Mouse (Mus musculus) hindbrain, embryonic 16.5 days (tissue): ENCODE data around the gene Ntn3. TPM values are rescaled to one million over a fixed set of nuclear protein-coding genes. Genes with fewer than 3 reads are reported as not detected.

Source experiments
- ATAC-seq: fragments of 200-750 bp; cut with Nextera tagmentation; 2 replicates; pipeline ENCODE4 v1.8.0; 2017; ENCODE audit warnings: moderate TSS enrichment, moderate library complexity
- H3K27ac ChIP-seq: fragments of 300-500 bp; sonication (generic); 2 replicates; pipeline ENCODE4 v1.5.1; 2014; ENCODE audit warnings: low read depth, mild to moderate bottlenecking, control low read depth, low read length, moderate library complexity
- H3K27me3 ChIP-seq: fragments of 300-500 bp; sonication (generic); replicated peaks from 2 replicates; pipeline ENCODE4 v1.6.1; 2014; ENCODE audit warnings: low read length; ENCODE audit not compliant: control insufficient read depth, insufficient read depth
- H3K36me3 ChIP-seq: fragments of 300-500 bp; sonication (generic); 2 replicates; pipeline ENCODE4 v1.6.1; 2014; ENCODE audit warnings: mild to moderate bottlenecking, low read length, moderate library complexity, mixed read lengths; ENCODE audit not compliant: control insufficient read depth, insufficient read depth
- H3K4me1 ChIP-seq: fragments of 300-500 bp; sonication (generic); 2 replicates; pipeline ENCODE4 v1.6.1; 2014; ENCODE audit warnings: low read depth, low read length; ENCODE audit not compliant: control insufficient read depth, insufficient read depth
- H3K4me2 ChIP-seq: fragments of 300-500 bp; sonication (generic); 2 replicates; pipeline ENCODE4 v1.6.1; 2014; ENCODE audit warnings: mild to moderate bottlenecking, low read length, control low read depth, moderate library complexity
- H3K4me3 ChIP-seq: fragments of 300-500 bp; sonication (generic); 2 replicates; pipeline ENCODE4 v1.5.1; 2014; ENCODE audit warnings: mild to moderate bottlenecking, low read length, control low read depth, moderate library complexity
- H3K9ac ChIP-seq: fragments of 300-500 bp; sonication (generic); 2 replicates; pipeline ENCODE4 v1.6.1; 2014; ENCODE audit warnings: low read depth, mild to moderate bottlenecking, control low read depth, low read length, moderate library complexity
- H3K9me3 ChIP-seq: fragments of 300-500 bp; sonication (generic); 2 replicates; pipeline ENCODE4 v1.6.1; 2014; ENCODE audit warnings: mild to moderate bottlenecking, low read length, moderate library complexity; ENCODE audit not compliant: control insufficient read depth
- WGBS: fragments of 180-500 bp; shearing (Covaris S2); extraction: QIAGEN DNeasy Blood & Tissue Kit; methylation state at CpG from one replicate; pipeline ENCODE4 v1.1.7; 2014; 5-methylcytosine and 5-hydroxymethylcytosine counted together
- polyA plus RNA-seq: library from polyadenylated mRNA; unstranded; fragments of >200 nt; fragmentation: Nextera tagmentation; extraction: Ambion mirVana; gene quantifications from 2 replicates; pipeline ENCODE4 v1.2.1, GENCODE M21; 2015

Gene Ntn3
- polyA plus RNA-seq, 1 experiment from 2014 or later, result 4.6 TPM

DNA sequence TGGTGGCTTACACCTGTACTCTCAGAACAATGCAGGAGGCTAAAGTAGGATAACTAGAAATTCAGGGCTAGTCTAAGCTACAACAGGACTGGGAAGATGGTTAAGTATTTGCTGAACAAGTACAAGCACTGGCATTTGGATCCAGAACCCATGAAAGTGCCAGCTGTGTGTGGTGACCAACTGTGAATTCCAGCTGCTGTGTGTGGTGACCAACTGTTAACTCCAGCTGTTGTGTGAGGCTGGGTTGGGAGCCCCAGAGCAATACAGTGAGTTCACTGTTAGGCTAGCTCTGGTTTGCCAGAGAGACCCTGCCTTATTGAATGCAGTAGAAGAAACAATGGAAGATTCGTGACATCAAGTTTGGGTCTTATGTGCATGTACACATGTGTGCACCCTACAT is 27.1 kb upstream of the Ntn3 start:
- WGBS, result 97% methylated on average over 1 of the region's 1 CpGs
- H3K36me3 ChIP-seq, result peaks cover 30% of the 10 kb centered on the region
- no peak overlapping the region for H3K9ac ChIP-seq
- no peaks in the 10 kb centered on the region for H3K4me1 ChIP-seq
- no peaks in the 10 kb centered on the region for H3K27me3 ChIP-seq
- H3K4me2 ChIP-seq, result no peak overlapping the region
- H3K9me3 ChIP-seq, result no peaks in the 10 kb centered on the region
- no peak overlapping the region for H3K4me3 ChIP-seq
- H3K27ac ChIP-seq, result no peak overlapping the region
- no peak for ATAC-seq

- peaks cover 22% of the 10 kb centered on the region for H3K36me3 ChIP-seq
Observed at GRCm38 (mm10) chr17:24227941-24228340, 18.6 kb upstream of the Ntn3 start.

DNA sequence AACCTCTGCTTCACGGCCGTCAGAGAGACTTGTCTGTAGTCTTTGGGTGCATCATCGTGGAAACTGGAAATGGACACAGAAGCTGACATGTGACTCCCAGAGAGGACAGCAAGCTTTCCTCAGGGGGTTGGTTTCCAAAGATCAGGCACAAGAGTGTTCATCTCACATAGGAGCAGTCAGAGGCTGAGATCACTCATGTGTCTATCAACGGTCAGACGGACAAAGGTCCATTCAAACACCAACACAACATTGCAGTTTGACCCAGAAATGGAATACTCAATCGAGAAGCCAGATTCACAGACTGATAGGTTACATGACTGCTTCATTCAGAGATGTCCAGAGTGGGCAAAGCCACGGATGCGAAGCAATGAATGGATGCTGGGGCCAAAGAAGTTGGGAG is 17.4 kb upstream of the Ntn3 start:
- Histone ChIP-seq H3K9me3 (no peaks in the 10 kb centered on the region), H3K9ac (no peak overlapping the region), H3K27me3 (no peaks in the 10 kb centered on the region), H3K4me2 (no peak overlapping the region), H3K27ac (no peak overlapping the region), H3K4me1 (no peaks in the 10 kb centered on the region), H3K36me3 (peaks cover 20% of the 10 kb centered on the region; the same call in 1 of the 2 replicates), H3K4me3 (no peak overlapping the region)
- no peak for ATAC-seq
- 91% methylated on average over 8 of the region's 8 CpGs for WGBS

More at GRCm38 (mm10) chr17:24227941-24228340, 18.6 kb upstream of the Ntn3 start:
- no peak for ATAC-seq
- Histone ChIP-seq H3K4me1 (no peaks in the 10 kb centered on the region), H3K27me3 (no peaks in the 10 kb centered on the region), H3K4me2 (no peak overlapping the region), H3K27ac (no peak overlapping the region), H3K4me3 (no peak overlapping the region), H3K9ac (no peak overlapping the region), H3K9me3 (no peaks in the 10 kb centered on the region)
- WGBS, result 92% methylated on average over 7 of the region's 7 CpGs

- H3K27ac ChIP-seq, result no peak overlapping the region
- H3K4me1 ChIP-seq, result peaks cover 4% of the 10 kb centered on the region
- H3K27me3 ChIP-seq, result no peaks in the 10 kb centered on the region
- H3K9me3 ChIP-seq, result no peaks in the 10 kb centered on the region
- no peak overlapping the region for H3K9ac ChIP-seq
- peaks cover 17% of the 10 kb centered on the region; the same call in 1 of the 2 replicates for H3K36me3 ChIP-seq
- 89% methylated on average over 5 of the region's 5 CpGs for WGBS
- no peak for ATAC-seq
- no peak overlapping the region for H3K4me2 ChIP-seq
- H3K4me3 ChIP-seq, result no peak overlapping the region
Observed at GRCm38 (mm10) chr17:24225851-24226250, 16.5 kb upstream of the Ntn3 start.

GRCm38 (mm10) chr17:24224741-24225140 is 15.4 kb upstream of the Ntn3 start:
- H3K4me2 ChIP-seq, result no peak overlapping the region
- H3K9ac ChIP-seq, result no peak overlapping the region
- no peak for ATAC-seq
- no peak overlapping the region for H3K4me3 ChIP-seq
- H3K4me1 ChIP-seq, result peaks cover 8% of the 10 kb centered on the region
- H3K9me3 ChIP-seq, result no peaks in the 10 kb centered on the region
- H3K36me3 ChIP-seq, result peaks cover 17% of the 10 kb centered on the region; the same call in 1 of the 2 replicates
- WGBS, result 85% methylated on average over 10 of the region's 10 CpGs
- H3K27ac ChIP-seq, result no peak overlapping the region
- H3K27me3 ChIP-seq, result no peaks in the 10 kb centered on the region

DNA sequence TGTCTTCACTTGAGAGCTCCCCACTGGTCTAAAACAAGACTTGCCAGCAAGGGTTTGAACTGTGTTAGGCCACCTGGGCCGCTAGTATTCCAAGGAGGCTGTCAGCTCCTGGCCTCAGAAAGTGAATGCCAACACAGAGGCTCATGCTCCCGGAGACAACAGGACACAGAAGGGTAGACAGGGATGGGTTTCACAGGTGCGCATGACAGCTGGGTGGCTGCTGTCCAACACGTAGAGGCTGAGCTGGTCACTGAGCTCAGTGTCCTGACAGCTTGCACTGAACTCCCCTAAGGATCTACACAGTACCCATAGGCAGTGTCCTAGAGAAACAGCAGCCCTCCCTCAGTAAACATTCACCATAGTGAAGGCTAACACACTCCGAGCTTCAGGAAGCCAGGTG is 14.2 kb upstream of the Ntn3 start:
- ATAC-seq, result no peak
- 90% methylated on average over 5 of the region's 5 CpGs for WGBS
- H3K36me3 ChIP-seq, result peaks cover 17% of the 10 kb centered on the region; the same call in 1 of the 2 replicates
- peaks cover 12% of the 10 kb centered on the region for H3K4me1 ChIP-seq
- no peak overlapping the region for H3K4me3 ChIP-seq
- no peaks in the 10 kb centered on the region for H3K9me3 ChIP-seq
- no peak overlapping the region for H3K27ac ChIP-seq
- no peak overlapping the region for H3K9ac ChIP-seq
- H3K27me3 ChIP-seq, result no peaks in the 10 kb centered on the region
- no peak overlapping the region for H3K4me2 ChIP-seq

DNA sequence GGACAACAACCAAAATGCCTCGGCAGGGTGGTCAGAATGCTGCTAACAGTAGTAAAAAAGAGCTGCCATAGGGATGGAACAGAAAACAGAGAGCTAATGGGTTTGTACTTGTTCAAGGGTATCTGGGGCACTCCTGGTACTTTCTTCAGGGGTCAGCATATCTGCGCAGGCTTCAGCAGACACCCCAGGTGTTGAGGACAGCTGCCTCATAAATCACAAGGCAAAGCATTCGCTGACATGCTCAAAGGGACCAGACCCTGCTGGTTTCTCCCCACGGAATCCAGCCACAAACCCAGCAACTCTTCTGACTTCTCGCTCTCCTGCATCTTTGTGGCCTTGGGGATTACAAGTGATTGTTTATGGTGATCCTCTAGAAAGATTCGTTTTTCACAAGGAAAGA is 13.3 kb upstream of the Ntn3 start:
- Histone ChIP-seq H3K4me1 (peaks cover 12% of the 10 kb centered on the region), H3K27me3 (no peaks in the 10 kb centered on the region), H3K4me2 (no peak overlapping the region), H3K36me3 (peaks cover 21% of the 10 kb centered on the region; the same call in 1 of the 2 replicates), H3K4me3 (no peak overlapping the region), H3K9me3 (no peaks in the 10 kb centered on the region), H3K27ac (no peak overlapping the region), H3K9ac (no peak overlapping the region)
- WGBS, result 81% methylated on average over 6 of the region's 6 CpGs
- no peak for ATAC-seq

GRCm38 (mm10) chr17:24220435-24221411 is 11.4 kb upstream of the Ntn3 start, which contains the start of gene Tedc2:
Gene Tedc2 (minus strand): TSS chr17:24220851.
- WGBS, result 5% methylated on average over 41 of the region's 41 CpGs
- ATAC-seq, result peak; percentile 95
- H3K9me3 ChIP-seq, result no peaks in the 10 kb centered on the region
- H3K27ac ChIP-seq, result peak within 1 kb of the TSS; percentile 59
- peak within 1 kb of the TSS; percentile 85 for H3K4me3 ChIP-seq
- peaks cover 21% of the 10 kb centered on the region for H3K36me3 ChIP-seq
- peaks cover 12% of the 10 kb centered on the region for H3K4me1 ChIP-seq
- H3K4me2 ChIP-seq, result peak within 1 kb of the TSS; percentile 85
- no peaks in the 10 kb centered on the region for H3K27me3 ChIP-seq
- peak within 1 kb of the TSS; percentile 84 for H3K9ac ChIP-seq

DNA sequence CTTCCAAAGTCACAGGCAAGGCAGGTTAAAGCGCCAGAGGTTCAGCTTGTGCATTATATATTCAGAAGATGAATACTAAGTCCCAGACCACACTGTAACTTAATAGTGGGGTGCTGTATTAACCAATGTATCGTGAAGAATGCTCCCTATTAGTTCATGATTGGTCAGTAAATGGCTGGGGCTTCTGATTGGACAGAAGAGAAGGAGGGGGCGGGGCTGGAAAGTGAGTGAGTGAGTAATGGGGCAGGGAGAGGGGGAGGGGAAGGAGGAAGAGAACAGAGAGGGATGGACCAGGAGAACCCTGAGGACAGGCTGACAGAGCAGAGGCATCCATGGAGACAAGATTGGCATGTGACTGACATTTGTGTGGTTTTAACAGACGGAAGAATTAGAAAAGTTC is 7.5 kb upstream of the Ntn3 start:
- no peaks in the 10 kb centered on the region for H3K9me3 ChIP-seq
- H3K4me2 ChIP-seq, result no peak overlapping the region
- ATAC-seq, result no peak
- WGBS, result 65% methylated on average over 4 of the region's 4 CpGs
- H3K27me3 ChIP-seq, result no peaks in the 10 kb centered on the region
- no peak overlapping the region for H3K27ac ChIP-seq
- H3K36me3 ChIP-seq, result peaks cover 23% of the 10 kb centered on the region
- H3K9ac ChIP-seq, result no peak overlapping the region
- no peak overlapping the region for H3K4me3 ChIP-seq
- H3K4me1 ChIP-seq, result peaks cover 17% of the 10 kb centered on the region
